ENCODE assay signal across 8 mouse cellular contexts in genomic region chr2:92182146-92182756, GRCm38 (mm10).
A peak's percentile ranks its signal among the peaks of the same experiment; 100 is the strongest.
DNase-seq lines count a peak whose midpoint lies in the region; ATAC-seq and TF ChIP-seq lines count a peak whose summit lies in the region.

No protein-coding gene starts in this region.

- no peak for TF ChIP-seq POLR2A in ES-Bruce4 (IDR thresholded peaks at IDR 0.05; ENCODE audit: insufficient read depth, low read length)

- no peak for DNase-seq in heart, embryonic 10.5 days (ENCODE audit: low spot score)
- no peak for DNase-seq in heart, postnatal 14 days
- peak; percentile 19 for DNase-seq in midbrain, embryonic 10.5 days (ENCODE audit: low spot score)
- DNase-seq in cerebellum, adult 11-12 months: no peak
- no peak for DNase-seq in frontal cortex, postnatal 36 days (ENCODE audit: low spot score in 2 of 2)
- no peak for DNase-seq in gastrocnemius, adult 18-20 months (ENCODE audit: low spot score)

- no peaks in the 10 kb centered on the region for H3K36me3 ChIP-seq in heart, embryonic 10.5 days
- H3K36me3 ChIP-seq in ES-Bruce4 (ENCODE audit: control insufficient read depth, insufficient read depth, low read length, poor library complexity, severe bottlenecking): no peaks in the 10 kb centered on the region
- no peaks in the 10 kb centered on the region for H3K36me3 ChIP-seq in heart, embryonic 16.5 days (ENCODE audit: control insufficient read depth, insufficient read depth)
- no peaks in the 10 kb centered on the region for H3K36me3 ChIP-seq in midbrain, embryonic 10.5 days

- TF ChIP-seq EP300 in ES-Bruce4 (IDR thresholded peaks at IDR 0.05; ENCODE audit: insufficient read depth, low read depth, low read length): no peak

- ATAC-seq in heart, embryonic 16.5 days (replicated peaks; ENCODE audit: extremely low read depth, insufficient read depth, low FRiP score): no peak

- H3K9me3 ChIP-seq in heart, embryonic 10.5 days: no peaks in the 10 kb centered on the region
- no peaks in the 10 kb centered on the region for H3K9me3 ChIP-seq in ES-Bruce4 (replicated peaks; ENCODE audit: control insufficient read depth, insufficient read depth, low read length, poor library complexity, severe bottlenecking)
- no peaks in the 10 kb centered on the region for H3K9me3 ChIP-seq in heart, embryonic 16.5 days (replicated peaks; ENCODE audit: control insufficient read depth, low read length)
- no peaks in the 10 kb centered on the region for H3K9me3 ChIP-seq in midbrain, embryonic 10.5 days (replicated peaks)

- intact Hi-C loops in heart, postnatal 14 days (cut with DNase I): loop anchor here (2.0 to 5.0 kb wide), 4 partner anchors 123 to 255 kb away; no protein-coding TSS in a partner anchor

- peak overlapping the region; percentile 99 for H3K27ac ChIP-seq in heart, embryonic 10.5 days
- peak overlapping the region; percentile 85 for H3K27ac ChIP-seq in ES-Bruce4 (ENCODE audit: insufficient read depth, low read length)
- peak overlapping the region; percentile 99 for H3K27ac ChIP-seq in heart, embryonic 16.5 days (ENCODE audit: low read length)
- H3K27ac ChIP-seq in midbrain, embryonic 10.5 days (replicated peaks): peak overlapping the region; percentile 99

- 6% methylated on average over 11 of the region's 11 CpGs for WGBS in heart, embryonic 10.5 days
- 7% methylated on average over 11 of the region's 11 CpGs for WGBS in heart, embryonic 16.5 days
- WGBS in midbrain, embryonic 10.5 days: 3% methylated on average over 11 of the region's 11 CpGs

- no peaks in the 10 kb centered on the region for H3K27me3 ChIP-seq in heart, embryonic 10.5 days (ENCODE audit: insufficient read depth, poor library complexity, severe bottlenecking)
- H3K27me3 ChIP-seq in ES-Bruce4 (ENCODE audit: control insufficient read depth, insufficient read depth, low read length, poor library complexity, severe bottlenecking): no peaks in the 10 kb centered on the region
- no peaks in the 10 kb centered on the region for H3K27me3 ChIP-seq in heart, embryonic 16.5 days (ENCODE audit: control insufficient read depth, insufficient read depth, low read length)
- no peaks in the 10 kb centered on the region for H3K27me3 ChIP-seq in midbrain, embryonic 10.5 days (ENCODE audit: low read depth, poor library complexity, severe bottlenecking)

- peak overlapping the region; percentile 82 for H3K4me2 ChIP-seq in heart, embryonic 16.5 days (ENCODE audit: low read depth, low read length)

- peak overlapping the region; percentile 89 for H3K4me3 ChIP-seq in heart, embryonic 10.5 days
- H3K4me3 ChIP-seq in ES-Bruce4 (ENCODE audit: low read depth, low read length): peak overlapping the region; percentile 74
- H3K4me3 ChIP-seq in heart, embryonic 16.5 days (ENCODE audit: low read length): peak overlapping the region; percentile 97
- H3K4me3 ChIP-seq in midbrain, embryonic 10.5 days: peak overlapping the region; percentile 80

- TF ChIP-seq CTCF in ES-Bruce4 (IDR thresholded peaks at IDR 0.05; ENCODE audit: low read depth, low read length): no peak

- H3K9ac ChIP-seq in ES-Bruce4 (ENCODE audit: low read depth, poor library complexity, severe bottlenecking): peak overlapping the region; percentile 80
- H3K9ac ChIP-seq in heart, embryonic 16.5 days (ENCODE audit: low read length): peak overlapping the region; percentile 95

- peaks cover 15% of the 10 kb centered on the region for H3K4me1 ChIP-seq in heart, embryonic 10.5 days
- no peaks in the 10 kb centered on the region for H3K4me1 ChIP-seq in ES-Bruce4 (ENCODE audit: control insufficient read depth, insufficient read depth, low read length)
- H3K4me1 ChIP-seq in heart, embryonic 16.5 days (ENCODE audit: control insufficient read depth, insufficient read depth, low read length): peaks cover 13% of the 10 kb centered on the region
- peaks cover 30% of the 10 kb centered on the region for H3K4me1 ChIP-seq in midbrain, embryonic 10.5 days
